Mouse (Mus musculus) MEL (cell line): ENCODE results near the gene Sox6. TPM values are rescaled to one million over a fixed set of nuclear protein-coding genes. Genes with fewer than 3 reads are reported as not detected.
A peak's percentile ranks its signal among the peaks of the same experiment; 100 is the strongest.

Source experiments
- DNase-seq: peaks from one replicate; pipeline ENCODE4 v3.0.0; 2011; ENCODE audit warnings: low read depth, low spot score
- H3K27ac ChIP-seq: 2 replicates; pipeline ENCODE4 v1.5.1; 2012; ENCODE audit warnings: low read depth, mild to moderate bottlenecking, control low read depth, low read length, moderate library complexity; ENCODE audit not compliant: control insufficient read depth
- H3K27me3 ChIP-seq, 2 experiments: fragments of 150-350 bp in 1 of 2; sonication (generic) in 1 of 2; 2 replicates each; pipeline ENCODE4 v1.6.1; 2012; ENCODE audit warnings: low read length in 2 of 2, mild to moderate bottlenecking in 2 of 2, improper control_type of control experiment in 1 of 2, moderate library complexity in 1 of 2; ENCODE audit not compliant: insufficient read depth in 2 of 2, control insufficient read depth in 1 of 2
- H3K36me3 ChIP-seq, 2 experiments: 2 replicates each; pipeline ENCODE4 v1.6.1; 2012 to 2014; ENCODE audit warnings: low read length in 2 of 2, improper control_type of control experiment in 1 of 2, inconsistent platforms in 1 of 2, mild to moderate bottlenecking in 1 of 2; ENCODE audit not compliant: insufficient read depth in 2 of 2, control insufficient read depth in 1 of 2
- H3K4me1 ChIP-seq, 2 experiments: fragments of 150-350 bp in 1 of 2; sonication (generic) in 1 of 2; 2 replicates each; pipeline ENCODE4 v1.6.1; 2012; ENCODE audit warnings: low read length in 2 of 2, improper control_type of control experiment in 1 of 2, mild to moderate bottlenecking in 1 of 2; ENCODE audit not compliant: insufficient read depth in 2 of 2, control insufficient read depth in 1 of 2
- H3K4me3 ChIP-seq, 2 experiments: fragments of 150-350 bp in 1 of 2; sonication (generic) in 1 of 2; 2 replicates each; pipeline ENCODE4 v1.5.1; 2012; ENCODE audit warnings: low read depth in 2 of 2, low read length in 2 of 2, mild to moderate bottlenecking in 2 of 2, moderate library complexity in 2 of 2, control low read depth in 1 of 2, improper control_type of control experiment in 1 of 2; ENCODE audit not compliant: control insufficient read depth in 1 of 2, insufficient read depth in 1 of 2
- H3K79me2 ChIP-seq: 2 replicates; pipeline ENCODE4 v1.6.1; 2012; ENCODE audit warnings: mild to moderate bottlenecking, low read length, moderate library complexity; ENCODE audit not compliant: control insufficient read depth, poor library complexity, insufficient read depth
- H3K9ac ChIP-seq: 2 replicates; pipeline ENCODE4 v1.6.1; 2012; ENCODE audit warnings: low read depth, mild to moderate bottlenecking, control low read depth, low read length, moderate library complexity; ENCODE audit not compliant: control insufficient read depth, poor library complexity, severe bottlenecking
- H3K9me3 ChIP-seq: fragments of 150-350 bp; sonication (generic); replicated peaks from 2 replicates; pipeline ENCODE4 v1.6.1; 2012; ENCODE audit warnings: mild to moderate bottlenecking, low read length, improper control_type of control experiment, moderate library complexity; ENCODE audit not compliant: insufficient read depth
- BHLHE40 ChIP-seq: IDR thresholded peaks from 2 replicates; pipeline ENCODE4 v1.6.1; 2012; ENCODE audit warnings: low read depth, mild to moderate bottlenecking, inconsistent platforms, low read length, improper control_type of control experiment, borderline replicate concordance
- ELF1 ChIP-seq: IDR thresholded peaks from 2 replicates; pipeline ENCODE4 v1.6.1; 2014; ENCODE audit warnings: low read depth, mild to moderate bottlenecking, inconsistent platforms, low read length, improper control_type of control experiment, moderate library complexity
- ETS1 ChIP-seq: IDR thresholded peaks from 2 replicates; pipeline ENCODE4 v1.6.1; 2012; ENCODE audit warnings: low read depth, mild to moderate bottlenecking, inconsistent platforms, low read length, improper control_type of control experiment, moderate library complexity
- GATA1 ChIP-seq: IDR thresholded peaks from 2 replicates; pipeline ENCODE4 v1.6.1; 2011; ENCODE audit warnings: low read depth, low read length, improper control_type of control experiment
- HCFC1 ChIP-seq: IDR thresholded peaks from 2 replicates; pipeline ENCODE4 v1.6.1; 2012; ENCODE audit warnings: low read depth, mild to moderate bottlenecking, inconsistent platforms, low read length, improper control_type of control experiment, moderate library complexity
- JUND ChIP-seq: IDR thresholded peaks from 2 replicates; pipeline ENCODE4 v1.6.1; 2011; ENCODE audit warnings: low read depth, mild to moderate bottlenecking, improper control_type of control experiment, low read length
- MAZ ChIP-seq: IDR thresholded peaks from 2 replicates; pipeline ENCODE4 v1.6.1; 2012; ENCODE audit warnings: low read depth, mild to moderate bottlenecking, inconsistent platforms, low read length, improper control_type of control experiment
- MEF2A ChIP-seq: IDR thresholded peaks from 2 replicates; pipeline ENCODE4 v1.6.1; 2014; ENCODE audit warnings: low read depth, mild to moderate bottlenecking, inconsistent platforms, low read length, improper control_type of control experiment; ENCODE audit not compliant: poor library complexity, insufficient replicate concordance, severe bottlenecking; ENCODE audit errors: extremely low read depth
- MYB ChIP-seq: IDR thresholded peaks from 2 replicates; pipeline ENCODE4 v1.6.1; 2011; ENCODE audit warnings: mild to moderate bottlenecking, low read depth, low read length, improper control_type of control experiment
- MYC ChIP-seq: IDR thresholded peaks from 2 replicates; pipeline ENCODE4 v1.6.1; 2011; ENCODE audit warnings: low read depth, mild to moderate bottlenecking, low read length, improper control_type of control experiment, moderate library complexity
- NELFE ChIP-seq: IDR thresholded peaks from 2 replicates; pipeline ENCODE4 v1.6.1; 2011; ENCODE audit warnings: low read depth, low read length, improper control_type of control experiment
- TAL1 ChIP-seq: IDR thresholded peaks from 2 replicates; pipeline ENCODE4 v1.6.1; 2012; ENCODE audit warnings: mild to moderate bottlenecking, inconsistent platforms, low read length, moderate library complexity, mixed read lengths
- USF1 ChIP-seq: IDR thresholded peaks from 2 replicates; pipeline ENCODE4 v1.6.1; 2014; ENCODE audit warnings: low read depth, mild to moderate bottlenecking, inconsistent platforms, low read length, improper control_type of control experiment, moderate library complexity
- USF2 ChIP-seq, 2 experiments: IDR thresholded peaks; 2 replicates each; pipeline ENCODE4 v1.6.1; 2011 to 2012; ENCODE audit warnings: improper control_type of control experiment in 2 of 2, low read length in 2 of 2, borderline replicate concordance in 1 of 2, inconsistent platforms in 1 of 2, low read depth in 1 of 2, mild to moderate bottlenecking in 1 of 2; ENCODE audit not compliant: insufficient read depth in 1 of 2
- ZC3H11A ChIP-seq: IDR thresholded peaks from 2 replicates; pipeline ENCODE4 v1.6.1; 2012; ENCODE audit warnings: low read depth, mild to moderate bottlenecking, inconsistent platforms, low read length, improper control_type of control experiment
- ZNF384 ChIP-seq: IDR thresholded peaks from 2 replicates; pipeline ENCODE4 v1.6.1; 2012; ENCODE audit warnings: low read depth, mild to moderate bottlenecking, inconsistent platforms, low read length, improper control_type of control experiment
- polyA plus RNA-seq, 2 experiments: library from polyadenylated mRNA; stranded (reverse) in 1 of 2; unstranded in 1 of 2; fragments of >175 nt in 1 of 2; fragments of >200 nt in 1 of 2; gene quantifications; 2 replicates each; pipeline versions ENCODE4 v1.2.1 to v1.2.4; 2012; ENCODE audit warnings: low replicate concordance in 2 of 2, low read depth in 1 of 2; ENCODE audit not compliant: insufficient read length in 2 of 2, insufficient read depth in 1 of 2, missing spikeins in 1 of 2
- total RNA-seq: library from RNA; depleted of rRNA; stranded (reverse); fragments of 300-350 nt; gene quantifications from 2 replicates; pipeline ENCODE4 v1.2.3, GENCODE M21; 2012

Sox6 gene
- total and polyA plus RNA-seq, 3 experiments = 2.6 to 4.6 TPM; not detected in 1

DNA sequence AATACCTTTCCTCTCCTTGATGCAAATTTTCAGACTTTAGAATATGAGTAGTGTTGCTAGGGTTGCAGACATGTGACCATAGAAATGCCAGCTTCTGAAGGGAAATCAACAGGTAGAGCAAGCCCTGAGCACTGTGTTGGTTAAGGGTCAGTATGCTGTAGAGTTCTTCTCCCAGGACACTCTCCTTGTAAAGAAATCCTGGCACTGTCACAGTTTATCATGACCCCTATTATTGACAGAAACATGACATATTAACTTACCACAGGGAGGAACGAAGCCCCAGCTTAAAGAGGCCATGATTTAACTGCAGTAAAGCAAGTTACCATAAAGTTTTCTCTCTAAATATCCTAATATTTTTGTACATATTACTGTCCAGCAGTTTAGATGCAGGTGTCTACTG is 462.2 kb downstream of the Sox6 start:
- no peak overlapping the region for H3K4me3 ChIP-seq
- H3K27me3 ChIP-seq = peaks cover 0 to 2% of the 10 kb centered on the region in 2 experiments; a peak in 1 of 4 replicates
- H3K9me3 ChIP-seq = no peaks in the 10 kb centered on the region
- no peaks in the 10 kb centered on the region for H3K36me3 ChIP-seq
- H3K27ac ChIP-seq = no peak overlapping the region
- no peaks in the 10 kb centered on the region for H3K79me2 ChIP-seq
- no peak for DNase-seq
- no peak overlapping the region for H3K9ac ChIP-seq
- TF ChIP-seq MEF2A = no peak
- no peak for TF ChIP-seq MAZ
- H3K4me1 ChIP-seq = no peaks in the 10 kb centered on the region

GRCm38 (mm10) chr7:115574834-115575233 is 463.8 kb downstream of the Sox6 start:
- no peak overlapping the region for H3K9ac ChIP-seq
- no peak overlapping the region for H3K4me3 ChIP-seq
- H3K27me3 ChIP-seq = no peaks in the 10 kb centered on the region
- TF ChIP-seq JUND (no peak), HCFC1 (no peak), ETS1 (no peak), USF2 (IDR thresholded peaks at IDR 0.05; ENCODE audit: borderline replicate concordance in 1 of 2, insufficient read depth in 1 of 2, low read depth in 1 of 2, low read length in 2 of 2) (no peak), TAL1 (no peak), NELFE (no peak), ZNF384 (no peak), MYB (no peak), USF1 (no peak), MYC (no peak), ZC3H11A (no peak), BHLHE40 (no peak), GATA1 (no peak), ELF1 (no peak)
- TF ChIP-seq, all 39 proteins: peak for 0
- Histone ChIP-seq H3K79me2 (no peaks in the 10 kb centered on the region), H3K27ac (no peak overlapping the region), H3K4me1 (no peaks in the 10 kb centered on the region), H3K9me3 (no peaks in the 10 kb centered on the region), H3K36me3 (no peaks in the 10 kb centered on the region)
- DNase-seq = peak; percentile 12
